8 mouse cellular contexts compared by ENCODE assay signal in the genomic region with DNA sequence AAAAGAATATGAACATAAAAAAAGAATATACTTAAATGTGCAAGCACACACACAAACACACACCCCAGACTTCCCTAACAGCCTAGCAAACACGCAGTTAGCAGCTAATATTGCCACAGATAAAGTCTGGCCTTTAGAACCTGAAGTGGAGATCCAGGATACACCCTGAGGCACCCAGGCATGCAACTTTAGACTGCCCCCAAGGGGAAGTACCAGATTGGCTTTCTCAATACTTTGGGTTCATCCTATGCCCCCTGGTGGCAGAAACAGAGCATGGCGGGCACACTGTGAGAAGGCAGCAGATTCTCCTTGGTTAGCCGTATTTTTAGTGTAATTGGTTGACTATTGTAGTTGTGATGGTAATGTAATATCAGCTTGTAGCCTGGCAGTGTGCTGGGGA. TPM values are rescaled to one million over a fixed set of nuclear protein-coding genes. Genes with fewer than 3 reads are reported as not detected.
A peak's percentile ranks its signal among the peaks of the same experiment; 100 is the strongest.
DNase-seq lines count a peak whose midpoint lies in the region.

No protein-coding gene starts in this region.

- no peaks in the 10 kb centered on the region for H3K9me3 ChIP-seq in forebrain, embryonic 10.5 days

- no peaks in the 10 kb centered on the region for H3K27me3 ChIP-seq in forebrain, embryonic 10.5 days (ENCODE audit: poor library complexity, severe bottlenecking)

- H3K4me1 ChIP-seq in forebrain, embryonic 10.5 days: no peaks in the 10 kb centered on the region

- H3K27ac ChIP-seq in forebrain, embryonic 10.5 days: no peak overlapping the region

- no peak overlapping the region for H3K4me3 ChIP-seq in forebrain, embryonic 10.5 days

- peak; percentile 83 for DNase-seq in ES-CJ7 (ENCODE audit: low read depth, low spot score)
- DNase-seq in brain, adult 2 months (ENCODE audit: low read depth, low spot score): peak; percentile 77
- peak; percentile 58 for DNase-seq in forebrain, embryonic 10.5 days (ENCODE audit: extremely low spot score, low spot score)
- DNase-seq in heart, postnatal 4 days: peak; percentile 90
- DNase-seq in layer of hippocampus, postnatal 10 days (ENCODE audit: low spot score in 2 of 2): peak; percentile 85
- peak; percentile 91 for DNase-seq in lung, postnatal 14 days
- peak; percentile 88 to 89 for DNase-seq in right cerebral cortex, adult 2 months (ENCODE audit: low spot score in 2 of 2)
- peak; percentile 49 for DNase-seq in urinary bladder, adult 2 months (ENCODE audit: low spot score)

- no peaks in the 10 kb centered on the region for H3K36me3 ChIP-seq in forebrain, embryonic 10.5 days (replicated peaks)

- WGBS in forebrain, embryonic 10.5 days: 9% methylated on average over 3 of the region's 3 CpGs

RNA-seq across cellular contexts. Expression of gene Timm8a2, which starts 26.2 kb away (rescaled TPM):
- polyA plus RNA-seq in forebrain, embryonic 10.5 days (2016; fragmentation: Nextera tagmentation; extraction: Ambion mirVana): not detected in 2 replicates
- not detected for total RNA-seq in heart, postnatal 4 days (2021)
- not detected for total RNA-seq in layer of hippocampus, postnatal 10 days (2021)
- 0.07 TPM in 1 of 2 replicates, not detected in the other for polyA plus RNA-seq in urinary bladder, adult 2 months (2012; rRNA removed)

RNA-seq across cellular contexts. Expression of gene Tm9sf2, which starts 46.2 kb away (rescaled TPM):
- polyA plus RNA-seq in forebrain, embryonic 10.5 days (2016; fragmentation: Nextera tagmentation; extraction: Ambion mirVana): 120 and 128 TPM in 2 replicates
- 10 to 100 TPM; 98.4 to 99.8 TPM for total RNA-seq in heart, postnatal 4 days (2021)
- 10 to 100 TPM; 78.5 to 89.9 TPM for total RNA-seq in layer of hippocampus, postnatal 10 days (2021)
- 109 and 116 TPM in 2 replicates for polyA plus RNA-seq in urinary bladder, adult 2 months (2012; rRNA removed)
